Mouse (Mus musculus) liver, postnatal 0 days (tissue): ENCODE measurements around the gene Ranbp10.

Experiments
- CTCF ChIP-seq: sonication (generic); IDR thresholded peaks from 2 replicates; pipeline ENCODE4 v1.5.1; 2016; ENCODE audit warnings: antibody characterized with exemption, low read depth
- EP300 ChIP-seq: IDR thresholded peaks from 2 replicates; pipeline ENCODE4 v1.6.1; 2016; ENCODE audit warnings: antibody characterized with exemption, low read depth, mild to moderate bottlenecking

- no peak for TF ChIP-seq EP300
- TF ChIP-seq CTCF, result no peak
These were observed 13.9 kb downstream of the Ranbp10 start for GRCm38 (mm10) chr8:105813241-105813640.
